Mouse (Mus musculus): Measurements from ENCODE around the gene Tent4a.

DNA sequence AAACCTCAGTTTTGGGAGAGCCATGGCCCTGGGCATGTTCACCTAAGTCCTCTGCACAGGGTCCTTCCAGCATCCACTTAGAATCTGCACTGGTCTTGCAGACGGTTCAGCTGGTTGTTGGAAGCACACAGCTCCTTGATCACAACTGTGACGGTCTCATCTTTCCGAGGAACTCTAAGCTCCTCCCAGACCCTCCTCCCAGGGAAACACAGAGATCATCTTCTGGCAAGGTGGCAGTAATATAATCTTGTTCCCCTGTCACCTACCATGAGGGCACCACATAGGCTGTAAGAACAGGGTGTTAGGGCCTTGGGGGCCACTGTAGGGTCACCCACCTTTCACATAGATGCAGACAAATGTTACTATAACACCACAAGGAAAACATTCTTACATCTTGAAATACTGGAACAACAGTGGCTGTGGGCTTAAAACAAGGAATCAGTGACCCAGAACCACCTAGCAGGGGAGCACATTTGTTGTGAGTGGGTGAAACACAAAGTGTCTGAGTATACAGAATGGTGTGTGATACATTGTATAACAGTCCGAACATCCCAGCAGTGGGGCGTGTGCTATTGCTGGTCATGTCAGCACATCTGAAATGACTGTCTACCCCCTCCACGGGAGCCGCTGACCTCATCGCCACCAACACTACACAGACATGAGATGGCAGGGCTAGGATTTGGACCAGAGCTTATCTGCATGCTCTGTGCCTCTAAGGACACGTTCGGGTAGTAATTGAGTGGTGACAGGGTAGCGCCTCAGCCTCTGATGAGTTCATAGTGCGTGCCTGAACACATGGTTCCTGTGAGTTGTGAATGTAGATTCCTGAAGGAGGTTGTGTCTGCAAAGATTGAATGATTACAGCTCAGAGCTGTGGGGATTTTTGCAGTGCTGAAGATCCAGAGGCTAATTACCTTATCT lies 28.5 kb upstream of the Tent4a start:
- no peak for TF ChIP-seq CTCF (IDR thresholded peaks at IDR 0.05; ENCODE audit: borderline replicate concordance, insufficient read depth, low read depth, low read length)
- TF ChIP-seq POLR2A (IDR thresholded peaks at IDR 0.05; ENCODE audit: borderline replicate concordance, insufficient read depth, low read length), result no peak

Data from cerebellum, adult 2 months (tissue).